In the genomic region with DNA sequence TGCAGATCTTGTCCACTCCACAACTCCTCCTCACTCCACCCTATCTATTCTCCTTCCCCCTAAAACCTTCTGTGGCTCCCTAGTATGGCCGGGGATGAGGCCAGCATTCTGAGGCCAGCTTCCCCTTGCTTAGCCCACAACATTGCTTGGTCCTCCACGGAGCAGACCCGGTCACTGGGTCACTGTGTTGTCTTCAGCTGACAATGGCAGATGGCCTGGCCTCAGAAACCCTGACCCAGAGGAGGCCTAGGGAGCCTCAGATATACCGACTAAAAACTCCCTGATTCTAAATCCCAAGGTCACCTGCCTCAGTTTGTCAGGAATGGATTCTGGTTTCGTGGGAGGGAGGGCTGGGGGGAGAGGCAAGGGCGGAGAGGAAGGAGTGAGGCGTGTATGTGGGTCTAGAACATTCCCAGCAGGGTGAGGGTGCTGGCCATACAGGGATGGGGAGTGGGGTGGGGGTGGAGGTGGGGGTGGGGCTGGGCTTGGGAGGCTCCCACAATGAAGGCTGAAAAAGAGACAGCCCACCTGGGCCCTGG, we compare ENCODE assay signal across 8 mouse cellular contexts. TPM values are rescaled to one million over a fixed set of nuclear protein-coding genes. Genes with fewer than 3 reads are reported as not detected.
A peak's percentile ranks its signal among the peaks of the same experiment; 100 is the strongest.
DNase-seq lines count a peak whose midpoint lies in the region; ATAC-seq and TF ChIP-seq lines count a peak whose summit lies in the region.

No protein-coding gene starts in this region.

- H3K36me3 ChIP-seq in lung, embryonic 14.5 days (ENCODE audit: insufficient read depth) = peaks cover 84% of the 10 kb centered on the region
- H3K36me3 ChIP-seq in forebrain, embryonic 10.5 days (replicated peaks) = peaks cover 17% of the 10 kb centered on the region
- H3K36me3 ChIP-seq in intestine, postnatal 0 days (ENCODE audit: control insufficient read depth, insufficient read depth) = peaks cover 27% of the 10 kb centered on the region
- peaks cover 58% of the 10 kb centered on the region for H3K36me3 ChIP-seq in neural tube, embryonic 13.5 days

- no peak for DNase-seq in lung, embryonic 14.5 days
- no peak for DNase-seq in lung, adult 2 months
- no peak for DNase-seq in forebrain, embryonic 10.5 days (ENCODE audit: extremely low spot score, low spot score)
- DNase-seq in left cerebral cortex, postnatal 36 days (ENCODE audit: low spot score in 2 of 2) = no peak
- DNase-seq in adrenal gland, postnatal 14 days = no peak

- peak overlapping the region; percentile 10 for H3K4me3 ChIP-seq in lung, embryonic 14.5 days (ENCODE audit: low read depth, low read length)
- no peak overlapping the region for H3K4me3 ChIP-seq in lung, adult 2 months (replicated peaks; ENCODE audit: extremely low read depth, low read depth, low read length)
- peak overlapping the region; percentile 44 for H3K4me3 ChIP-seq in forebrain, embryonic 10.5 days
- peak overlapping the region; percentile 7; the same call in 1 of the 2 replicates for H3K4me3 ChIP-seq in intestine, postnatal 0 days (ENCODE audit: low read depth, low read length)
- H3K4me3 ChIP-seq in neural tube, embryonic 13.5 days = no peak overlapping the region; the same call in 1 of the 2 replicates

- no peak for TF ChIP-seq CTCF in lung, embryonic 14.5 days (IDR thresholded peaks at IDR 0.05; ENCODE audit: low read depth)
- no peak for TF ChIP-seq CTCF in lung, adult 2 months (IDR thresholded peaks at IDR 0.05; ENCODE audit: insufficient read depth, low read length)
- no peak for TF ChIP-seq CTCF in intestine, postnatal 0 days (IDR thresholded peaks at IDR 0.05; ENCODE audit: low read depth)

- no peaks in the 10 kb centered on the region for H3K27me3 ChIP-seq in lung, embryonic 14.5 days (ENCODE audit: insufficient read depth, low read length)
- H3K27me3 ChIP-seq in forebrain, embryonic 10.5 days (ENCODE audit: poor library complexity, severe bottlenecking) = peaks cover 91% of the 10 kb centered on the region
- H3K27me3 ChIP-seq in intestine, postnatal 0 days (replicated peaks; ENCODE audit: control insufficient read depth, insufficient read depth, low read length) = peaks cover 14% of the 10 kb centered on the region; the same call in 1 of the 2 replicates
- H3K27me3 ChIP-seq in neural tube, embryonic 13.5 days = peaks cover 13% of the 10 kb centered on the region

- H3K4me1 ChIP-seq in lung, embryonic 14.5 days (ENCODE audit: insufficient read depth) = peaks cover 29% of the 10 kb centered on the region
- peaks cover 38% of the 10 kb centered on the region for H3K4me1 ChIP-seq in lung, adult 2 months (ENCODE audit: control insufficient read depth, insufficient read depth, low read length)
- H3K4me1 ChIP-seq in forebrain, embryonic 10.5 days = peaks cover 78% of the 10 kb centered on the region
- peaks cover 12% of the 10 kb centered on the region for H3K4me1 ChIP-seq in intestine, postnatal 0 days (replicated peaks; ENCODE audit: control insufficient read depth, insufficient read depth, low read length)
- H3K4me1 ChIP-seq in neural tube, embryonic 13.5 days (replicated peaks) = peaks cover 72% of the 10 kb centered on the region

- 15% methylated on average over 7 of the region's 7 CpGs for WGBS in lung, embryonic 14.5 days
- 40% methylated on average over 7 of the region's 7 CpGs for WGBS in lung, adult 2 months
- WGBS in forebrain, embryonic 10.5 days = 18% methylated on average over 7 of the region's 7 CpGs
- 38% methylated on average over 7 of the region's 7 CpGs for WGBS in intestine, postnatal 0 days
- 15% methylated on average over 7 of the region's 7 CpGs for WGBS in neural tube, embryonic 13.5 days

- peak; percentile 1 for ATAC-seq in lung, embryonic 14.5 days (ENCODE audit: insufficient read depth)
- ATAC-seq in intestine, postnatal 0 days = no peak
- no peak; the same call in 1 of the 2 replicates for ATAC-seq in neural tube, embryonic 13.5 days (ENCODE audit: low read depth)
- no peak for ATAC-seq in megakaryocyte-erythroid progenitor cell, adult 5-6 weeks (replicated peaks; ENCODE audit: low FRiP score, low TSS enrichment, poor library complexity, severe bottlenecking)

- H3K9me3 ChIP-seq in lung, embryonic 14.5 days (ENCODE audit: low read depth, low read length) = no peaks in the 10 kb centered on the region
- H3K9me3 ChIP-seq in forebrain, embryonic 10.5 days = no peaks in the 10 kb centered on the region
- no peaks in the 10 kb centered on the region for H3K9me3 ChIP-seq in intestine, postnatal 0 days (ENCODE audit: control insufficient read depth)
- no peaks in the 10 kb centered on the region for H3K9me3 ChIP-seq in neural tube, embryonic 13.5 days

- no peak for TF ChIP-seq POLR2A in lung, adult 2 months (IDR thresholded peaks at IDR 0.05; ENCODE audit: borderline replicate concordance, extremely low read depth, low read depth, low read length)

- intact Hi-C loops in left cerebral cortex, postnatal 36 days (cut with DNase I) = no loop called here

- H3K27ac ChIP-seq in lung, embryonic 14.5 days (ENCODE audit: low read depth) = peak overlapping the region; percentile 88
- H3K27ac ChIP-seq in forebrain, embryonic 10.5 days = peak overlapping the region; percentile 86
- peak overlapping the region; percentile 81 for H3K27ac ChIP-seq in intestine, postnatal 0 days (ENCODE audit: low read depth, low read length)
- peak overlapping the region; percentile 95 for H3K27ac ChIP-seq in neural tube, embryonic 13.5 days (replicated peaks)

- H3K9ac ChIP-seq in lung, embryonic 14.5 days = peak overlapping the region; percentile 7; the same call in 1 of the 2 replicates
- no peak overlapping the region for H3K9ac ChIP-seq in intestine, postnatal 0 days (ENCODE audit: low read depth, low read length)
- peak overlapping the region; percentile 55 for H3K9ac ChIP-seq in neural tube, embryonic 13.5 days

- H3K4me2 ChIP-seq in lung, embryonic 14.5 days = peak overlapping the region; percentile 46
- peak overlapping the region; percentile 52 for H3K4me2 ChIP-seq in intestine, postnatal 0 days (replicated peaks; ENCODE audit: low read depth)
- peak overlapping the region; percentile 39 for H3K4me2 ChIP-seq in neural tube, embryonic 13.5 days

RNA-seq across cellular contexts. Expression of a gene that starts 9.4 kb away (rescaled TPM):
- polyA plus RNA-seq in lung, embryonic 14.5 days (2014; fragmentation: Nextera tagmentation; extraction: Ambion mirVana) = 2.8 and 3.3 TPM in 2 replicates
- 8.8 and 10.1 TPM in 2 replicates for polyA plus RNA-seq in lung, adult 2 months (2012; rRNA removed)
- 1.6 and 1.9 TPM in 2 replicates for polyA plus RNA-seq in forebrain, embryonic 10.5 days (2016; fragmentation: Nextera tagmentation; extraction: Ambion mirVana)
- polyA plus RNA-seq in intestine, postnatal 0 days (2015; fragmentation: Nextera tagmentation; extraction: Ambion mirVana) = 1,233 and 1,333 TPM in 2 replicates
- polyA plus RNA-seq in neural tube, embryonic 13.5 days (2015; fragmentation: Nextera tagmentation; extraction: Ambion mirVana) = 1.8 and 3.1 TPM in 2 replicates
- under 1 TPM; 0.77 to 0.94 TPM for total RNA-seq in left cerebral cortex, postnatal 36 days (2021)
- 7.7 and 12.8 TPM in 2 replicates for total RNA-seq in megakaryocyte-erythroid progenitor cell, adult 5-6 weeks (2014; fragmentation: Nextera tagmentation)
- total RNA-seq in megakaryocyte-erythroid progenitor cell, adult 5-6 weeks (2017) = 7.4 and 7.5 TPM in 2 replicates
- total RNA-seq in adrenal gland, postnatal 14 days (2021) = 0.94 and 1.9 TPM in 2 replicates

RNA-seq across cellular contexts. Expression of a gene that starts 13.5 kb away (rescaled TPM):
- polyA plus RNA-seq in lung, embryonic 14.5 days (2014; fragmentation: Nextera tagmentation; extraction: Ambion mirVana) = 1.3 and 1.4 TPM in 2 replicates
- polyA plus RNA-seq in lung, adult 2 months (2012; rRNA removed) = 3.6 and 5.9 TPM in 2 replicates
- polyA plus RNA-seq in forebrain, embryonic 10.5 days (2016; fragmentation: Nextera tagmentation; extraction: Ambion mirVana) = 0.78 and 1.4 TPM in 2 replicates
- 0.31 TPM in 1 of 2 replicates, not detected in the other for polyA plus RNA-seq in intestine, postnatal 0 days (2015; fragmentation: Nextera tagmentation; extraction: Ambion mirVana)
- 1.3 and 2.5 TPM in 2 replicates for polyA plus RNA-seq in neural tube, embryonic 13.5 days (2015; fragmentation: Nextera tagmentation; extraction: Ambion mirVana)
- total RNA-seq in left cerebral cortex, postnatal 36 days (2021) = 1 to 10 TPM; 1.9 to 4.9 TPM
- total RNA-seq in megakaryocyte-erythroid progenitor cell, adult 5-6 weeks (2014; fragmentation: Nextera tagmentation) = 4.0 TPM in 1 of 2 replicates, not detected in the other
- not detected in 2 replicates for total RNA-seq in megakaryocyte-erythroid progenitor cell, adult 5-6 weeks (2017)
- total RNA-seq in adrenal gland, postnatal 14 days (2021) = 0.64 and 2.1 TPM in 2 replicates

RNA-seq across cellular contexts. Expression of a gene that starts 18.0 kb away (rescaled TPM):
- polyA plus RNA-seq in lung, embryonic 14.5 days (2014; fragmentation: Nextera tagmentation; extraction: Ambion mirVana) = 2.8 and 3.8 TPM in 2 replicates
- polyA plus RNA-seq in lung, adult 2 months (2012; rRNA removed) = 3.7 and 6.3 TPM in 2 replicates
- 2.6 and 3.1 TPM in 2 replicates for polyA plus RNA-seq in forebrain, embryonic 10.5 days (2016; fragmentation: Nextera tagmentation; extraction: Ambion mirVana)
- polyA plus RNA-seq in intestine, postnatal 0 days (2015; fragmentation: Nextera tagmentation; extraction: Ambion mirVana) = 0.76 and 1.1 TPM in 2 replicates
- 5.2 and 8.2 TPM in 2 replicates for polyA plus RNA-seq in neural tube, embryonic 13.5 days (2015; fragmentation: Nextera tagmentation; extraction: Ambion mirVana)
- 1 to 10 TPM; 2.5 to 4.3 TPM for total RNA-seq in left cerebral cortex, postnatal 36 days (2021)
- 1.2 and 6.3 TPM in 2 replicates for total RNA-seq in megakaryocyte-erythroid progenitor cell, adult 5-6 weeks (2014; fragmentation: Nextera tagmentation)
- total RNA-seq in megakaryocyte-erythroid progenitor cell, adult 5-6 weeks (2017) = 0.11 and 2.6 TPM in 2 replicates
- total RNA-seq in adrenal gland, postnatal 14 days (2021) = 0.48 and 1.6 TPM in 2 replicates

RNA-seq across cellular contexts. Expression of a gene that starts 18.1 kb away (rescaled TPM):
- 57.5 and 67.0 TPM in 2 replicates for polyA plus RNA-seq in lung, embryonic 14.5 days (2014; fragmentation: Nextera tagmentation; extraction: Ambion mirVana)
- 79.2 and 83.4 TPM in 2 replicates for polyA plus RNA-seq in lung, adult 2 months (2012; rRNA removed)
- polyA plus RNA-seq in forebrain, embryonic 10.5 days (2016; fragmentation: Nextera tagmentation; extraction: Ambion mirVana) = 96.8 and 97.9 TPM in 2 replicates
- 54.0 and 59.4 TPM in 2 replicates for polyA plus RNA-seq in intestine, postnatal 0 days (2015; fragmentation: Nextera tagmentation; extraction: Ambion mirVana)
- polyA plus RNA-seq in neural tube, embryonic 13.5 days (2015; fragmentation: Nextera tagmentation; extraction: Ambion mirVana) = 72.2 and 75.2 TPM in 2 replicates
- 100 to 1,000 TPM in 1 of 2 experiments, 10 to 100 TPM in 1; 80.0 to 103 TPM for total RNA-seq in left cerebral cortex, postnatal 36 days (2021)
- 12.3 and 31.4 TPM in 2 replicates for total RNA-seq in megakaryocyte-erythroid progenitor cell, adult 5-6 weeks (2014; fragmentation: Nextera tagmentation)
- 31.2 and 37.8 TPM in 2 replicates for total RNA-seq in megakaryocyte-erythroid progenitor cell, adult 5-6 weeks (2017)
- 52.6 and 55.6 TPM in 2 replicates for total RNA-seq in adrenal gland, postnatal 14 days (2021)

RNA-seq across cellular contexts. Expression of a gene that starts 24.0 kb away (rescaled TPM):
- 109 and 116 TPM in 2 replicates for polyA plus RNA-seq in lung, embryonic 14.5 days (2014; fragmentation: Nextera tagmentation; extraction: Ambion mirVana)
- polyA plus RNA-seq in lung, adult 2 months (2012; rRNA removed) = 59.3 and 61.8 TPM in 2 replicates
- polyA plus RNA-seq in forebrain, embryonic 10.5 days (2016; fragmentation: Nextera tagmentation; extraction: Ambion mirVana) = 135 and 139 TPM in 2 replicates
- 40.8 and 45.2 TPM in 2 replicates for polyA plus RNA-seq in intestine, postnatal 0 days (2015; fragmentation: Nextera tagmentation; extraction: Ambion mirVana)
- polyA plus RNA-seq in neural tube, embryonic 13.5 days (2015; fragmentation: Nextera tagmentation; extraction: Ambion mirVana) = 105 and 112 TPM in 2 replicates
- total RNA-seq in left cerebral cortex, postnatal 36 days (2021) = 10 to 100 TPM; 67.8 to 72.2 TPM
- total RNA-seq in megakaryocyte-erythroid progenitor cell, adult 5-6 weeks (2014; fragmentation: Nextera tagmentation) = 28.5 and 50.0 TPM in 2 replicates
- 12.2 and 14.9 TPM in 2 replicates for total RNA-seq in megakaryocyte-erythroid progenitor cell, adult 5-6 weeks (2017)
- total RNA-seq in adrenal gland, postnatal 14 days (2021) = 40.5 and 43.3 TPM in 2 replicates

Comparison
In these comparisons a context has a peak if more than half of its experiments do, and no peak if none do; other contexts are left out.
1. H3K4me3 ChIP-seq: peak in lung, embryonic 14.5 days (single experiment), forebrain, embryonic 10.5 days (single experiment) and intestine, postnatal 0 days (single experiment); none in lung, adult 2 months (single experiment) and neural tube, embryonic 13.5 days (single experiment).
2. RNA of a gene that starts 9.4 kb away (polyA plus RNA-seq): 1,233 to 1,333 TPM in intestine, postnatal 0 days; 8.8 to 10.1 TPM in lung, adult 2 months, 2.8 to 3.3 TPM in lung, embryonic 14.5 days, 1.6 to 1.9 TPM in forebrain, embryonic 10.5 days and 1.8 to 3.1 TPM in neural tube, embryonic 13.5 days; every median in the first group is over 100 times any median in the second.
3. Peak in every context shown above with its lines, with median percentiles within 50 percentile points of each other: H3K27ac ChIP-seq and H3K4me2 ChIP-seq.